Mouse (Mus musculus) thymus, postnatal 25 days (tissue): ENCODE results near the gene Olfr1441.
A peak's percentile ranks its signal among the peaks of the same experiment; 100 is the strongest.

ENCODE experiments used
- DNase-seq: peaks from one replicate; pipeline ENCODE4 v3.0.0; 2022

Gene Olfr1441

DNA sequence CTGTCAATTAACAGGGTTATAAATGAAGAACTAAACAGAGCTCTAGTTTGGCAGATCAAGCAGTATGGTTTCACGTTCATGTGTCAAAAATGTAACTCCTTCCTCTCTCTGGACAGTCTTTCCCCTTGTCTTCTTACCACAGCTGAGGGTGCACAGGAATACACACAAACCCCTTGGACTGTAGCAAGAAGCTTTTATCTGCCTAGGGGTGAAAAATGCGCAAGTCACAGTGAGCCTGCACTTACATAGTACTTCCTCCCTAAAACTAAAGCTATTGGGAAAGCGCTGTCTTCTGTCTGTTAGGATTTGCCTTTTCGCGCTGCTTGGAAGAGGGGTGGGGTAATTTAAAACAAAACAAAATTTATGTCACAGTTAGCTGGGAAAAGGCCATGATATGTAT, 46.9 kb downstream of the Olfr1441 start:
- no peak for DNase-seq

DNA sequence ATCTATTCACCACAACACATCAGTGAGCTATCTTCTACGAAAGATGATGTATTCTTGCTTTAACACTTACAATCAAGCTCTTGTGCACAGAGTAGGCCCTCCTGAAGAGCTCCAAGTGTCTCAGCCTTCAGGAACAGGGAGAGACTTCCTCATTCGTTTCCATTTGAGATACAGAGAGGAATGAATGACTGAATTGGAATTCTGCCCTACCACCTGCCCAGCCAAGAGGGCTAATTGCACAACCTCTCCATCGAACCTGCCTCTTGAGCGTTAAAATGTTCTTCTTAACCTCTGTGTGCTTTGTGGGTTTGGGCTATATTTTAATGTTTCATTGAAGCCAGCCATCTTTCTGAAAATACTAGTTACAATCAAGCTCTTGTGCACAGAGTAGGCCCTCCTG, 47.4 kb downstream of the Olfr1441 start:
- no peak for DNase-seq

DNA sequence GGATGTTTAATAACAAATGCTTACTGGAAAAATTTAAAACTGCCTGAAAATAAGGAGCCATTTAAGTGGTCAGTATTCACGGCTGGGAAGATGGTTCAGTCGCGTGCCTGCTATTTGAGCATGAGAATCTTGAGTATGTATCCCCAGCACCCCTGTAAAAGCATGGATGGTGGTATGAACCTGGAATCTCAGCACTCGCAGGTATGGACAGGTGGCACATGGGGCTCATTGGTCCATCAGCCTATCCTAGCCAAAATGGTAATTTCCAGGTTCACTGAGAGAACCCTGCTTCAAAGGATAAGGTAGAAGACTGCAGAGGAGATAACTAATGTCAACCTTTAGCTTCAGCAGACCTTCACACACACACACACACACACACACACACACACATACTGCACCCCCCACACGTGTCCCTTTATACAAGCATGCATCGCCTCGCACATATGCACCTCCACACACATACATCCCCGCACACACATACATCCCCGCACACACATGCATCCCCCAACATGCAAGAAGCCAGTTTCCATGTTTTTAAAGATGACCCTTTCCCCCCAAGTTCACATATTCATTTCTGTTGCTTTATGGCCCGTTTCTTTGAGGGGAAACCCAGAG, 48.4 kb downstream of the Olfr1441 start:
- no peak for DNase-seq

DNA sequence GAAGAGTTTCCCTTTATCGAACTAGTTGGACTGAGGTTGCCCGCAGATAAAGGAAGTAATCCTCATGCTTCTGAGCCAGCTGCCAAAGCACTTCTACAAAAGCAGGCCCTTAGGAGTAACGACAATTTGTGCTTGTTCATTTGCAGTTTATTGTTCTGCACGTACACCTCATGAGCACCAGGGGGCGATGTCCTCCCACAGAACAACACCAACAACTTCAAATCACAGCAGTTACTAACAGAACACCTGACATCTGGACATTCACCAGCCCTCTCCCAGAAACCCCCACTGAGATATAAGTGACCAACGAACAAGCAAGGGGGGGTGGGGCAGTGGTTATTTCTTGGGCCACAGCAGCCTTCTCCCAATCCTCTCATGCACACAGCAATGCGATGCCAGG, 49.0 kb downstream of the Olfr1441 start:
- peak; percentile 62 for DNase-seq

DNA sequence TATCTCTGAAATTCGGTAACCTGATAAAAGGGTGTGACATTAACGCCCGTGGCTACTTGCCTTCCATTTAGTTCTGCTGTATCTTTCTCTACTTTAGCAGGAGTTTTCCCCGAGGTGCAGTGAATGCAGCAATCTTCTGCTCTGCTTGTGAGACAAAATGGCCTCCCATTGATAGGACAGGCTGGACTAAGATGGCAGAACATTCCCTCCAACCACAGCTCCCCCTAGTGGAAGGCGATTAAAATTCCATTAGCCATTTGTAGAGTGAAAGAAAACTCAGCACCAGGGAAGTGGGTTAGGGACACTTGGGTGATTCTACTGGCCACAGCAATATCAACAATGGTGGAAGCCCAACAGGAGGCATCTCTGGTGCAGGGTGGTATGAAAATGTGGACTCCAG, 50.2 kb downstream of the Olfr1441 start:
- peak; percentile 38 for DNase-seq

DNA sequence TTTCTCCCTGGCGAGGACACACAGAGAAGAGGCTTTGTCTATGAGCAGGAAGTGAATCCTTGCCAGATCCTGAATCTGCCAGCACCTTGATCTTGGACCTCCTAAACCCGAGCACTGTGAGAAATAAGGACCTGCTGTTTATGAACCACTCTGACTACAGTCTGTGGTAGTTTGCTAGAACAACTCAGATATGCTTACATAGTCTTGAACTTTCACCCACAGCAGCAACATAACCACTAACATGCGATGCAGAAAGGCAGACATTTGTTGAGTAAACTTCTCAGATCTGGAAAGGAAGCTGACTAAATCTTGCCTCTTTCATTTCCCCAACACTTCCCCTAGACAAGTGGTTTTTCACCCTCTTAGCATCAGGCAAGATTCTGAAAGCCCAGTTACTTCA, 54.6 kb downstream of the Olfr1441 start:
- no peak for DNase-seq

DNA sequence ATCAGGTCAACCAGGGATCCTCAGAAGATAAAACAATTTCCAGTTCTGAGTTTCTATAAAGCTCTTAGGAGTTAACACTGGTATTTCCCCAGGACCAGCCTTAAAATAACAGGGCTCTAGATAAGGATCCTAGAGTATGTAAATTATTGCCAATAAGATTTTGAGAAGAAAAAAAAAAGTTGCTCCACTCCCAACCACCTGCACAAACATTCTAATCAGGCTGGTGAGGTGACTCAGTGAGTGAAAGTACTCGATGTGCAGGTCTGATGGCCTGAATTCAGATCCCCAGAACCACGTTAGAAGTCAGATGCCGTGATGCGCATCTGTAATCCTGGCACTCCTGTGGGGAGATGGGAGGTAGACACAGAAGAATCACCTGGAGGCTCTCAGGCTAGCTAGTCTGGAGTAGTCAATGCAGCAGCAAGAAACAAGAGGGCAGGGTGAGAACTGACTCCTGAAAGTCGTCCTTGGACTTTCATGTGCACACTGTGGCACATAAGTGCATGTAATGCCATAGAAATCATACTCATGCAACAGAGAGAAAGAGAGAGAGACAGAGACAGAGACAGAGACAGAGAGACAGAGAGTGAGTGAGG, 55.2 kb downstream of the Olfr1441 start:
- no peak for DNase-seq
